Mouse (Mus musculus): ENCODE data around the gene Git1.

Git1 gene

GRCm38 (mm10) chr11:77502481-77502880 lies 9.1 kb downstream of the Git1 start:
- no peak for DNase-seq

GRCm38 (mm10) chr11:77503511-77503910 lies 10.1 kb downstream of the Git1 start:
- DNase-seq, result no peak

- DNase-seq, result no peak
Measured at GRCm38 (mm10) chr11:77504377-77504776, 11.0 kb downstream of the Git1 start.

GRCm38 (mm10) chr11:77505291-77505980 lies 12.1 kb downstream of the Git1 start:
- no peak for DNase-seq

- DNase-seq, result no peak
Measured at GRCm38 (mm10) chr11:77506273-77506672, 12.9 kb downstream of the Git1 start.

GRCm38 (mm10) chr11:77506941-77507340 lies 13.6 kb downstream of the Git1 start:
- DNase-seq, result no peak

GRCm38 (mm10) chr11:77507426-77507825 lies 14.1 kb downstream of the Git1 start:
- DNase-seq, result no peak

- peak; percentile 86 to 89 for DNase-seq
Measured at GRCm38 (mm10) chr11:77508068-77509021, 15.0 kb downstream of the Git1 start.

- no peak for DNase-seq
Measured at GRCm38 (mm10) chr11:77511336-77511735, 18.0 kb downstream of the Git1 start.

GRCm38 (mm10) chr11:77512891-77513810 lies 19.8 kb downstream of the Git1 start:
- DNase-seq, result peak; percentile 88 to 90

- no peak for DNase-seq
Measured at GRCm38 (mm10) chr11:77513811-77514170, 20.4 kb downstream of the Git1 start.

GRCm38 (mm10) chr11:77514281-77514831 lies 21.0 kb downstream of the Git1 start:
- DNase-seq, result no peak

GRCm38 (mm10) chr11:77514832-77515636 lies 21.7 kb downstream of the Git1 start, which contains the start of gene Abhd15:
Abhd15 (plus strand) TSS chr11:77515121.
- peak; percentile 63 to 64 for DNase-seq

- no peak for DNase-seq
Measured at GRCm38 (mm10) chr11:77515637-77516552, 22.5 kb downstream of the Git1 start, which contains the start of gene Trp53i13. Trp53i13 (minus strand) TSS chr11:77515980.

GRCm38 (mm10) chr11:77516553-77517425 lies 23.4 kb downstream of the Git1 start:
- no peak for DNase-seq

GRCm38 (mm10) chr11:77518051-77518798 lies 24.9 kb downstream of the Git1 start:
- no peak for DNase-seq

GRCm38 (mm10) chr11:77519043-77519442 lies 25.7 kb downstream of the Git1 start, which contains the start of gene Gm10392:
Gm10392 (minus strand) TSS chr11:77519198.
- no peak for DNase-seq
